Mouse (Mus musculus) lung, embryonic 14.5 days (tissue): ENCODE data around the gene Dera. TPM values are rescaled to one million over a fixed set of nuclear protein-coding genes. Genes with fewer than 3 reads are reported as not detected.

Source experiments
- ATAC-seq: fragments of 200-750 bp; cut with Nextera tagmentation; 2 replicates; pipeline ENCODE4 v1.8.0; 2017; ENCODE audit warnings: mild to moderate bottlenecking, moderate TSS enrichment, moderate library complexity; ENCODE audit not compliant: insufficient read depth
- DNase-seq: peaks from one replicate; pipeline ENCODE4 v3.0.0-alpha.2; 2015
- H3K27ac ChIP-seq: fragments of 300-500 bp; sonication (generic); 2 replicates; pipeline ENCODE4 v1.5.1; 2014; ENCODE audit warnings: low read depth, mild to moderate bottlenecking, moderate library complexity
- H3K27me3 ChIP-seq: fragments of 300-500 bp; sonication (generic); 2 replicates; pipeline ENCODE4 v1.6.1; 2014; ENCODE audit warnings: low read length, control low read depth; ENCODE audit not compliant: insufficient read depth
- H3K36me3 ChIP-seq: fragments of 300-500 bp; sonication (generic); 2 replicates; pipeline ENCODE4 v1.6.1; 2014; ENCODE audit warnings: control low read depth; ENCODE audit not compliant: insufficient read depth
- H3K4me1 ChIP-seq: fragments of 300-500 bp; sonication (generic); 2 replicates; pipeline ENCODE4 v1.6.1; 2014; ENCODE audit warnings: antibody characterized with exemption, control low read depth; ENCODE audit not compliant: insufficient read depth
- H3K4me2 ChIP-seq: fragments of 300-500 bp; sonication (generic); 2 replicates; pipeline ENCODE4 v1.6.1; 2014; ENCODE audit warnings: mild to moderate bottlenecking
- H3K4me3 ChIP-seq: fragments of 300-500 bp; sonication (generic); 2 replicates; pipeline ENCODE4 v1.5.1; 2014; ENCODE audit warnings: low read depth, low read length
- H3K9ac ChIP-seq: fragments of 300-500 bp; sonication (generic); 2 replicates; pipeline ENCODE4 v1.6.1; 2014
- H3K9me3 ChIP-seq: fragments of 300-500 bp; sonication (generic); 2 replicates; pipeline ENCODE4 v1.6.1; 2016; ENCODE audit warnings: low read depth, low read length, control low read depth
- CTCF ChIP-seq: IDR thresholded peaks from 2 replicates; pipeline ENCODE4 v1.5.1; 2016; ENCODE audit warnings: antibody characterized with exemption, low read depth
- WGBS: fragments of 180-500 bp; shearing (Covaris S2); extraction: QIAGEN DNeasy Blood & Tissue Kit; methylation state at CpG from one replicate; pipeline ENCODE4 v1.1.7; 2014; 5-methylcytosine and 5-hydroxymethylcytosine counted together
- polyA plus RNA-seq: library from polyadenylated mRNA; unstranded; fragments of >200 nt; fragmentation: Nextera tagmentation; extraction: Ambion mirVana; gene quantifications from 2 replicates; pipeline ENCODE4 v1.2.1, GENCODE M21; 2014

Gene Dera
- polyA plus RNA-seq, 1 experiment from 2014 or later, result 62.0 TPM

DNA sequence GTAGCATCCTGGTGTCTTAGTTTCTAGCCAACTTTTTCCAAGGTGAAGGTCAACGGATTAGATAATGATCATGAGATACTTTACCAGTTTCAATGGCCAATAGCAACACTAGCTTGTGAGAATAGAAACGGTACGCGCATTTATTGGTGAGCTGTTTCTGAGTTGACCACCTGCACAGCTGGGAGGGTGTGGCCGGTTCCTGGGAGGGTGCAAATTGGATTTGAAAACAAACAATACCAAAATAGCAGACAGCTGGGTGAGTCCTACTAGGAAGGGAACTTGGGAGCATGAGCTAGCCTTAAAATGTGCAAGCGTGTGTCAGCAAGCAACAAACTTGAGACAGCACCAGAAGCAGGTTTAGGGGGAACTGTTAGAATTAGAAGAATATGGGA lies 19.3 kb downstream of the Dera start:
- 81% methylated on average over 6 of the region's 6 CpGs for WGBS
- TF ChIP-seq CTCF, result no peak
- Histone ChIP-seq H3K4me2 (no peak overlapping the region), H3K4me1 (no peaks in the 10 kb centered on the region), H3K9ac (no peak overlapping the region), H3K9me3 (no peaks in the 10 kb centered on the region), H3K27me3 (no peaks in the 10 kb centered on the region), H3K36me3 (no peaks in the 10 kb centered on the region), H3K27ac (no peak overlapping the region), H3K4me3 (no peak overlapping the region)
- DNase-seq, result no peak
- ATAC-seq, result no peak

DNA sequence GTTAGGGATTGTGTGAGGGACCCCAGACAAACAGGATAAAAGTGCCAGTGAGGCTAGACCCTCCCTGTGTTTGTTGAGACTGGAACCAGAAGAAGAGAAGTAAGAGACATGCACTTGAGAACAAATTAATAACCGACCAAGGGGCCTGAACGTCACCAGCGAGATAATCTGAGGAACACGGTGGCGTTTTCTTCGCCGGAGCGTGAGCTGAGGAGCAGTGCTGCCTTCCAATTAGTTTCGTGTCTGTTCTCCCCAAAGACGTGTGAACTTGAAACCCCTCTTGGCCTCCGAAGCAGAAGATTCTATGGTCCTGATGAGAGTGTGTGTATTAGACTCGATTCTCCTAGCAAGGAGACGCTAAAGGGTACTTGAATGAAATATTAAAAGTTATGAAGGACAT lies 19.8 kb downstream of the Dera start:
- Histone ChIP-seq H3K27ac (no peak overlapping the region), H3K27me3 (no peaks in the 10 kb centered on the region), H3K9ac (no peak overlapping the region), H3K4me1 (no peaks in the 10 kb centered on the region), H3K36me3 (no peaks in the 10 kb centered on the region), H3K4me3 (no peak overlapping the region), H3K9me3 (no peaks in the 10 kb centered on the region), H3K4me2 (no peak overlapping the region)
- WGBS, result 82% methylated on average over 13 of the region's 13 CpGs
- ATAC-seq (no peak), DNase-seq (no peak)
- no peak for TF ChIP-seq CTCF

DNA sequence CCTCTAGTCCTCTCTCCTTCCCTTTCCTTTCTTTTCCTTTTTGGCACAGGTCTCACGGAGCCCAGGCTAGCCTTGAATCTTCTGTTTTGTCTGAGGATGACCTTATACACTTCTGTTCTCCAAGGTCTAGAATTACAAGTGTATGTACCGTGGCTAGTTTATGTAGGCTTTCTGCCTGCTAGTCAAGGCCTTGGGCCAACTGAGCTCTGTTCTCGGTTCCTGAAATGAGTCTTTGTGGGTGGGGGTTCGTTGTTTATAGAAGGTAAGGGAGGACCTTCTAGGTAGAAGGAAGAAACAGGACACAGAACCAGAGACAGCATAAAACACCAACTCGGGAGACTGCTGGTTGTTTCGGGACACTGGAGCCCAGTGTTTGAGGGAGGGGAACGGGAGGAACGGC lies 20.8 kb downstream of the Dera start:
- 86% methylated on average over 8 of the region's 8 CpGs for WGBS

DNA sequence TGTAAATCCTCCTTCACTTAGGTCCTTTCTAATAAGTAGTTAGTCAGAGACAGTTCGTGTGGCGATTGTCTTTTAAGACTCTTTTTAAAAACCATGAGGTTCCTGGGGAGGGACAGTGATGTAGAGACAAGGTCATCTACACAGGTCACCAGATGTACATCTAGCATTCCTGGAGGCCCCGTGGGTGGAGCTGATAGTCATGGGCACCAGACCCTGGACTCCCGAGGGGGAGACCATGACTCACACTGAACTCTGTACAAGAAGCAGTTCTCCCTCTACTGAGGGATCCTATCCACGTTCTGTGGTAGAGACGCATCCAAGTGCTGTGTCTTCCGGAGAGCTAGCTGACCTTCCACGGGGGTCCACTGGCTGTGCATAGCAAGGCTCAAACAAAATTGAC lies 22.6 kb downstream of the Dera start:
- no peak for TF ChIP-seq CTCF
- ATAC-seq, result no peak
- WGBS, result 68% methylated on average over 8 of the region's 8 CpGs

More for the DNA sequence above, 20.8 kb downstream of the Dera start:
- H3K4me2 ChIP-seq, result no peak overlapping the region
- no peak for TF ChIP-seq CTCF
- no peak overlapping the region for H3K4me3 ChIP-seq
- H3K27me3 ChIP-seq, result no peaks in the 10 kb centered on the region
- H3K27ac ChIP-seq, result no peak overlapping the region
- ATAC-seq (no peak), DNase-seq (no peak)
- H3K9me3 ChIP-seq, result no peaks in the 10 kb centered on the region
- no peaks in the 10 kb centered on the region for H3K4me1 ChIP-seq
- H3K9ac ChIP-seq, result no peak overlapping the region
- H3K36me3 ChIP-seq, result no peaks in the 10 kb centered on the region

DNA sequence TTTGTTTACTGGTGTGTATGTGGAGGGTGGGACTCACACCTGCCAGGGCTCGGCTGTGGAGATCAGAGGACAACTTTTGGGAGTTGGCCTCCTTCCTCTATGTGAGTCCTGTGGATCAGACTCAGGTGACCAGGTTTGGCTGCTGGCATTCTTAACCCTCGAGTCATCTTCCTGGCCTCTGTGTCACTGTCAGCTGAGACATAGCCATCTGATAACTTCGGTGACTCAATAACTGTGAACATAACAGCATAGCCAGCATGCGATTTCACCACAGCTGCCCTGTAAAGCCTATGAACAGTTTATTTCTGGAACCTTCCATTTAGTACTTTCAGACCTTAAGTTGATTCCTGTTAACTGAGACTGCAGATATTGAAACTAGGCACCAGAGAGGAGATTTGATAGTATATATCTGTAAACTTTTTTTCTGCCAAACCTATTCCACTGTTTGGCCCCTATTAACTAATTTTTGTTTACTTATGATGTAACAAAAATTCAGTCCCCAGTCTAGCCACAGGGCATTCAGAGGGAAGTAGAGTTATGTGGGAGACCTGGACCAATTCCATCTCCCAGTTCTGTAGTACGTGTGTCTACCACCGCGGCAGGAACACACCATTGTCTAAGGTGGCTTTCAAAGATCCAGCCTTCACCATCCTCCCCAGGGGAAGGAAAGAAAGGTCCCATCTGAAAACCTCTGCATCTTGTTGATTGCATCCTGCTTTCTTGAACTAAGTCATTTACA lies 29.7 kb downstream of the Dera start:
- 81% methylated on average over 7 of the region's 7 CpGs for WGBS
- no peak for ATAC-seq
- H3K9me3 ChIP-seq, result no peaks in the 10 kb centered on the region
- DNase-seq, result no peak
- no peak overlapping the region for H3K4me2 ChIP-seq
- H3K36me3 ChIP-seq, result no peaks in the 10 kb centered on the region
- no peaks in the 10 kb centered on the region for H3K27me3 ChIP-seq
- H3K4me1 ChIP-seq, result no peaks in the 10 kb centered on the region
- no peak for TF ChIP-seq CTCF
- H3K27ac ChIP-seq, result no peak overlapping the region
- H3K4me3 ChIP-seq, result no peak overlapping the region
- H3K9ac ChIP-seq, result no peak overlapping the region

More for the DNA sequence above, 22.6 kb downstream of the Dera start:
- Histone ChIP-seq H3K36me3 (no peaks in the 10 kb centered on the region), H3K9me3 (no peaks in the 10 kb centered on the region), H3K4me3 (no peak overlapping the region), H3K9ac (no peak overlapping the region), H3K27me3 (no peaks in the 10 kb centered on the region), H3K4me2 (no peak overlapping the region), H3K27ac (no peak overlapping the region), H3K4me1 (no peaks in the 10 kb centered on the region)
- DNase-seq, result no peak

DNA sequence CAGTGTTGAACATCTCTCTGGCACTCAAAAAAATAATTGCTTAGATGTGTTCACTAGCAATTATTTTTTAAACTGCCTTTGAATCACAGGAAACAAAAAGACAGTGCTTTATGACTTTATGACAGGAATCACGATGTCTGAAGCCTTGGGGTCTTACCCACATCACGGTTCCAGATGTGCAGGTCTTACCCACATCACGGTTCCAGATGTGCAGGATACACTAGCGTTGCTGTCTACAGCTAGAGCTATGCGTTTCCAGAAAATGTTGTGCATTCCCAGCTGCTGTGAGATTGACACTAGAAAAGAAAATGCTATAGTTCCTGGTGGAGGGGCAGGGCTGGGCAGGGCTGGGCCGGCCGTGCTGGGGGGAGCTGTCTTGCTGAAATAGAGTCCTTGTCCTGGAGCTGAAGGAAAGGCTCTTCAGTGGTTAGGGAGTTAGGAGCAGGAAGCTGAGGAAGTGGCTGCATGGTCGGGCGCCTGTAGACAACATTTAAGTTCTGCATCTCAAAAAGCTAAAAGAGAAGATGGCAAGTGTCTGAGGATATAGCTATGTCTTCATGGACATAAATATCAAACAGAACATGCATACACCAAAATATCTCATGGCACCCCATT lies 34.7 kb downstream of the Dera start:
- no peaks in the 10 kb centered on the region for H3K4me1 ChIP-seq
- no peaks in the 10 kb centered on the region for H3K27me3 ChIP-seq
- no peak overlapping the region for H3K9ac ChIP-seq
- no peak for TF ChIP-seq CTCF
- H3K4me3 ChIP-seq, result no peak overlapping the region
- DNase-seq (no peak), ATAC-seq (no peak)
- no peak overlapping the region for H3K27ac ChIP-seq
- H3K9me3 ChIP-seq, result no peaks in the 10 kb centered on the region
- 48% methylated on average over 9 of the region's 9 CpGs for WGBS
- no peak overlapping the region for H3K4me2 ChIP-seq
- H3K36me3 ChIP-seq, result no peaks in the 10 kb centered on the region

DNA sequence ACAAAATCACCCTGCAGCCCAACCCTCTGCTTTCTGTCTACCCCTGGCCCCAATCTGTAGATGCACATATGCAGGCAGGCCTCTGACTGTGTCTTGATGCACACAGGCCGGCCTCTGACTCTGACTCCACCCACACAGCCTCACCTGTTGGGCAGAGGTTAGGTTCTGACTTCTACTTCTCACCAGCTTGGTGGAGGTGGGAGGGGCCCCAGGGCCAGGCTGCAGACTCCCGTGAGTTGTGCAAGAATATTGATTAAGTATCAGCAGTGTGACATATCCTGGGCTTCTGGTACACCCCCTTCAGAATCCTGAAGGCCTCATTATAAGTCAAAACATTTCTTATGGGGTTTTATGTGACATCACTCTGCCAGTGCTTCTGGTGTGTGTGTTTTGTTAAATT lies 35.3 kb downstream of the Dera start:
- no peak for TF ChIP-seq CTCF
- H3K9me3 ChIP-seq, result no peaks in the 10 kb centered on the region
- DNase-seq (no peak), ATAC-seq (no peak)
- H3K36me3 ChIP-seq, result no peaks in the 10 kb centered on the region
- no peaks in the 10 kb centered on the region for H3K27me3 ChIP-seq
- no peak overlapping the region for H3K4me2 ChIP-seq
- no peaks in the 10 kb centered on the region for H3K4me1 ChIP-seq
- WGBS, result 44% methylated on average over 2 of the region's 2 CpGs
- no peak overlapping the region for H3K9ac ChIP-seq
- no peak overlapping the region for H3K4me3 ChIP-seq
- H3K27ac ChIP-seq, result no peak overlapping the region
